In the genomic region with DNA sequence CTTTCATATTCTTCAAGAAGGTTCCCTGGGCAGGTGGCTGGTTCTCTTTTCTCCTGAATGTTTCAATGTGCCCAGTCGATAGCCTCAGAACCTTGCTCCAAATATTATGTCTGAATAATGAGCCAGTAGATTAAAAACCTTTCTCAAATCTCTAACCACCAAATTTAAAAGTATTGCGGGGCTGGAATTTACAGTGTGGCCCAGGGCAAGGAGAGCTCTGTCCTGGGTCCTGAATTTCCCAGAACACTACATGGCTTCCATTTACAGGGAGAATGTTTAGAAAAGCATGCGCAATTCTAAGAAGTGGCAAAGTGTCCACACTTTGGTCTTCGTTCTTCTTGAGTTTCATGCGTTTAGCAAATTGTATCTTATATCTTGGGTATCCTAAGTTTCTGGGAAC, we compare ENCODE assay signal across 16 mouse cellular contexts.
A peak's percentile ranks its signal among the peaks of the same experiment; 100 is the strongest.
DNase-seq lines count a peak whose midpoint lies in the region.
"Had no signal": no experiment of that assay in that cellular context is flagged by ENCODE, and none has a peak within 500 bp of the region (broad histone marks: within the 10 kb centered on the region; RNA-seq: fewer than 3 reads in every experiment).

No protein-coding gene starts in this region.

- H3K27ac ChIP-seq in heart, embryonic 10.5 days: no peak overlapping the region
- H3K27ac ChIP-seq: forebrain, embryonic 15.5 days; hindbrain, embryonic 10.5 days; liver, embryonic 15.5 days had no signal

- DNase-seq in heart, postnatal 4 days: peak; percentile 17
- no peak for DNase-seq in heart, embryonic 10.5 days (ENCODE audit: low spot score)
- peak; percentile 20 for DNase-seq in lung, postnatal 10 days
- DNase-seq in lung, adult 18-20 months: no peak
- DNase-seq in R1 (ENCODE audit: low read depth, low spot score): peak; percentile 41
- DNase-seq in kidney, postnatal 4 days: peak; percentile 59 to 62
- DNase-seq in urinary bladder, postnatal 4 days (ENCODE audit: low spot score in 2 of 2): no peak
- DNase-seq in frontal cortex, postnatal 10 days (ENCODE audit: low spot score in 2 of 2): no peak
- DNase-seq: adrenal gland, adult 8-10 months; cerebellum, postnatal 14 days; gastrocnemius, postnatal 10 days; right cerebral cortex, postnatal 14 days; thymus, adult 2 months had no signal

- H3K9me3 ChIP-seq in heart, embryonic 10.5 days: no peaks in the 10 kb centered on the region
- H3K9me3 ChIP-seq: forebrain, embryonic 15.5 days; hindbrain, embryonic 10.5 days had no signal

- H3K36me3 ChIP-seq in heart, embryonic 10.5 days: no peaks in the 10 kb centered on the region
- H3K36me3 ChIP-seq: forebrain, embryonic 15.5 days; hindbrain, embryonic 10.5 days; liver, embryonic 15.5 days had no signal

- no peaks in the 10 kb centered on the region for H3K27me3 ChIP-seq in heart, embryonic 10.5 days (ENCODE audit: insufficient read depth, poor library complexity, severe bottlenecking)
- H3K27me3 ChIP-seq: forebrain, embryonic 15.5 days; liver, embryonic 15.5 days had no signal

- H3K4me1 ChIP-seq in heart, embryonic 10.5 days: no peaks in the 10 kb centered on the region
- H3K4me1 ChIP-seq: liver, embryonic 15.5 days had no signal

- WGBS in heart, embryonic 10.5 days: 58% methylated on average over 5 of the region's 5 CpGs

- H3K4me3 ChIP-seq in heart, embryonic 10.5 days: no peak overlapping the region
- H3K4me3 ChIP-seq: forebrain, embryonic 15.5 days; hindbrain, embryonic 10.5 days; liver, embryonic 15.5 days had no signal

Comparison
In these comparisons a context has a peak if more than half of its experiments do, and no peak if none do; other contexts are left out.
1. DNase-seq: peak in heart, postnatal 4 days (single experiment), lung, postnatal 10 days (single experiment), R1 (single experiment) and kidney, postnatal 4 days (2 of 2); none in heart, embryonic 10.5 days (single experiment), lung, adult 18-20 months (0 of 2), urinary bladder, postnatal 4 days (0 of 2) and frontal cortex, postnatal 10 days (0 of 2).